Mouse (Mus musculus): ENCODE results near the gene Os9. TPM values are rescaled to one million over a fixed set of nuclear protein-coding genes. Genes with fewer than 3 reads are reported as not detected.
A peak's percentile ranks its signal among the peaks of the same experiment; 100 is the strongest.
"Not testable (repeated sequence)": the region's sequence is repeated elsewhere in the genome, so short reads cannot be mapped to it uniquely, and the experiment has no call there.

The Os9 gene
- total RNA-seq, 2 experiments from 2014 or later = 42.3 to 170 TPM

DNA sequence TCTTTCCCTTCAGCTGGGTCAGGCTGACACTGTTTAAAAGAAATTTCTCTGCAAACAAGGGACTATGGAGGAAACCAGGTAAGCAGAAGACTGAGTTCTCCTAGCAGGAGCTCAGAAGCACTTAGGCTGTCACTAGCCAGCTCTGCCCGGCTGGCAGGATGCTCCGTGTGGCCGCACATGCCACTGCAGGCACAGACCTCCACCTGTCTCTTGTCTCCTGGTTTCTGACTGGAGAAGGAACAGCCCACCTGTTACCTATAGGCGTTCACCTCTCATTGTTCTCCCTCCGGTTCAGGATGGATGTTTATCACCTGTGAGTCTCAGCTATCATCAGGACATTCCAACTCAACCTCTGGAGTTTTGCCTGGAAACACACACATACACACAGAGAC is 37.0 kb downstream of the Os9 start:
- no peak for ATAC-seq (ENCODE audit: poor library complexity, severe bottlenecking)

DNA sequence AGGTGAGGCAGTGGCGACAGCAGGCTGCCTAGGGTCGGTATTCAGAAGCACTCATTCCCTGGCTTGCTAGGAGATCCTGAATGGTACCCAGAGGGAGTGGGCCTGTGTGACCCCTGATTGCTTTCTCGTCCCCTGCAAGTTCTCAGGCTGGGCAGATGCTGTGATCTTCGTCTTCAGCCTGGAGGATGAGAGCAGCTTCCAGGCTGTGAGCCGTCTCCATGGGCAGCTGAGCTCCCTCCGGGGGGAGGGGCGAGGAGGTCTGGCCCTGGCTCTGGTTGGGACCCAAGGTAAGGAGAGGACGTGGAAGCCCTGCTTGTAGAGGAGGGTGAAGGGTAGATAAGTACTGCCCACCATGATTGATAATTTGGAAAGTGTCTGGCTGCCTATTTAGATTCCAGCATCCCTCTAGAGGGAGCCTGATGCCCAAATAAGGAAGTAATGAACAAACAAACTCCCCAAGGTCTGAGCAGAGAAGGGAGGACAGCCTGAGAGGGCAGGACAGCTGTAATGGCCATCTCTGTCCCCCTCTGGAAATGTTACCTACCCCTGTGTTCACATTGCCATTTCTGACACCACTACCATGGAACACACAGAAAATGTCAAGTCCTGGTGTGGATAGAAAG is 37.5 kb downstream of the Os9 start:
- ATAC-seq (ENCODE audit: poor library complexity, severe bottlenecking) = 0 out of 2 replicates have a peak, but pooled peaks have one; percentile 15

DNA sequence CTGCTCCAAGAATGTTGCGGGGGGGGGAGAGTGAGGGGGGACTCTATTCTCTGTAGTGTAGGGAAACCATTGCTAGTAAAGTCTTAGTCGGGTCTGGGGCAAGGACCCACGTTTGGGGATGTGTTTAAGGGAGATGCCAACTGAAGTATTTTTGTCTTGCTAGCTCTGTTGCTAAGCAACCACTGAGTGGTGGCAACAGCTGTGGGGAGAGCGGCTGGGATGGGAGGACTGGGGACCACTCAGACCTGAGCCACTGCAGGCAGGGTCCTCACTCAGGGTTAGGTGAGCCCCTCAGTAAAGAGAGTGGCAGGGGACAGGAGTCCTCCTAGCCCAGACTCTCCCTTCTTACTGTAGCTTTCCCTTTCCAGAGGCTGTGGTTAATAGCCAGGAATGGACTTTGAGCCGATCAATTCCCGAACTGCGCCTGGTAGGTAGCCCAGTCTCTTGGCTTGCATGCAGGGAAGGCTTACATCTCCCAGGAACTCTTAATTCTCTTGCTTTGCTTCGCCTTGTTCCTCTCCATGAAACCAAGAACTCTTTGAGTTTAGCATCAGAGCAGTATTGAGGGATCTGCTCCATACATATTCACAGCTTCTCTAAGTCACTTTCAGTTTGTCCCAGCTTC is 38.8 kb downstream of the Os9 start:
- no peak for ATAC-seq (ENCODE audit: poor library complexity, severe bottlenecking)

DNA sequence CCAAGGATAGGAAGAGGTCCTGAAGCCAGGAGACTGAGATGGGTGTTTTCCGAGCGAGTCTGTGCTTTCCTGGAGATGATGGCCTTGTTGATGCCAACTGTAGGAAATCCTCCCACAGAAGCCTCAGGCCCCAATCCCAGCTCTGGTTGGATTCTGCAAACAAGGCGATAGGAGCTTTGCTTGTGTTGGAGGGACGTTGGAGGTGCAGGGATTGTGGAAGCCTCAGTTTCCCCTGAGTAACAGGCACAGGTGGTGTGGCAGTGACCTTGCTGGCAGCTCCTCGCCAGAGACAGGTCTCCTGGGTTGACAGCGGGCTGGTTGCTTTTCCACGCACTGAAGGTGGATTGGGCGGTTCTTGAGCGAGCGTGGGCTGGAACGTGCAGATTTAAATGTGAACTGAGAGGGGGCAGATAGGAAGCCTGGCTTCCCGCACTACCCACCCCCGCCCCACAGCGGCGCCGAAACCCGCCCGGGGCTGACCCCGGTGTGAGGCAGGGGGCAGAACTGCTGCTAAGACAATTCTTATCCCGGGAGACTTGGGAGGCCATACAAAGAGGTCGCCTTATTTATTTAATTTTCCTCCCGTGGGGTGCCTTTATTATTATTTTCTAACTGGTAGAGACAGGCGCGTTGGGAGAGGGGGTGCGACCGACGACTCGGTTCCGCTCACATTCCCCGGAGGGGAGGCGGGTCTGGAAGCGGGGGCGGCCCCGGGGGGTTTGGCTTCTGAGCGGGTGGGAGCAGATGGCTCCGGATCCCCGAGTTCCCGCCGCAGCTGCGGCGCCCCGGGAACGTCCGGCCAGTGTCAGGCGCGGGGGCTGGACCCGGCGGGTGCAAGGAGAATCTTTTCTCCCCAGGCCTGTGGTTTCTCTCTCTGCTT is 39.8 kb downstream of the Os9 start:
- ATAC-seq (ENCODE audit: poor library complexity, severe bottlenecking) = no peak

DNA sequence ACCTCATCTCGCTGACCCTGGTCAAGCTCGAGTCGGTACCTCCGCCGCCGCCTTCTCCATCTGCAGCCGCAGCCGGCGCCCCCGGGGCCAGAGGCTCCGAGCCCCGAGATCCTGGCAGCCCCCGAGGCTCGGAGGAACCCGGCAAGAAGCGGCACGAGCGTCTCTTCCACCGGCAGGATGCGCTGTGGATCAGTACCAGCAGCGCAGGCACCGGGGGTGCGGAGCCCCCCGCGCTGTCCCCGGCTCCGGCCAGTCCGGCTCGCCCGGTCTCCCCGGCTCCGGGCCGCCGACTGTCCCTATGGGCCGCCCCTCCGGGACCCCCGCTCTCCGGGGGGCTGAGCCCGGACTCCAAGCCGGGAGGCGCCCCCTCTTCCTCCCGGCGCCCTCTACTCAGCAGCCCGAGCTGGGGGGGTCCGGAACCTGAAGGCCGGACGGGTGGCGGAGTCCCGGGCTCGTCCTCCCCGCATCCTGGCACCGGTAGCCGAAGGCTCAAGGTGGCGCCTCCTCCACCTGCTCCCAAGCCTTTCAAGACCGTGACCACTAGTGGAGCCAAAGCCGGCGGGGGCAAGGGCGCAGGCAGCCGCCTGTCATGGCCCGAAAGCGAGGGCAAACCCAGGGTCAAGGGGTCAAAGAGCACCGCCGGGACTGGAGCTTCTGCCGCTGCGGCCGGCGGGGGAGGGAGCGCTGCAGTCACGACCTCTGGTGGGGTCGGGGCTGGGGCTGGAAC is 41.1 kb downstream of the Os9 start:
- no peak for ATAC-seq (ENCODE audit: poor library complexity, severe bottlenecking)

DNA sequence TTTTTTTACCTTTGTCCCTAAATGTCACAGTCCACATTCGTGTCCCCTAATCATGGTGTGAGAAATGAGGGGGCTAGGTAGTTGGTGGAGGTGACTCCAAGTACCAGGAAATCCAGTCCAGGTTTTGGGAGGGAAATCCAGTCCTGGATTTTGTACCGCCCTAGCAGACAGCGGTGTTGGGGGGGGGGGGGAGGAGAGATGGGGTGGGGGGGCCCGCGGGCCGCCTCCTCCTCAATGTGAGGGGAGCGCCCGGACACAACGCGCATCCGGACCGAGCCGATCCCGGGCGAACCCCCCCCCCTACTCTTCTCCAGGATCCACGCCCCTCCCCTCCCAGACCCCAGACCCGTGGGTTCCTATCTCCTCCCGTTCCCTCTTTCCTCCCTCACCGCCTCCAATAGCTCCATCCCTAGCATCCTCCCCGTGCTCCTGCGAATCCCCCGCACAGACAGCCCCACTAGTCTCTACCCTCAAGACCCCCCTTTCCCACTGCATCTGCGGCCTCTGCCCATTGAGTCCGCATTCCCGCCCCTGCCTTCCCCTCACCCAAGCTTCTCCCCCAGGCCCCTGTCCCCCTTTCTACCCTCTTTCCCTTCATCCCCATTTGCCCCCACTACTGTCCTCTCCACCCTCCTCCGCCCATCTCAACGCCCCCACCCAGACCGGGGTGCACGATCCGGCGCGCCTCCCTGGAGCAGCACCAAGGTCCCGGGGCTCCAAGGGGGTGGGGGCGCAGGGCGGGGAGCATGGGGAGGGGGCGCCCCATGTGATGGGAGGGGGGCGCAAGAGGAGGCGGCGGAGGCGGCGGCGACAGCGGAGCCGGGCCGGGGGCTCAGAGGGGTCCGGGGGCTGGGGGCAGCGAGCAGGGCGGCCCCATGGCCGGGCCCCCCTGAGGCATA is 42.0 kb downstream of the Os9 start:
- ATAC-seq (ENCODE audit: poor library complexity, severe bottlenecking) = no peak

DNA sequence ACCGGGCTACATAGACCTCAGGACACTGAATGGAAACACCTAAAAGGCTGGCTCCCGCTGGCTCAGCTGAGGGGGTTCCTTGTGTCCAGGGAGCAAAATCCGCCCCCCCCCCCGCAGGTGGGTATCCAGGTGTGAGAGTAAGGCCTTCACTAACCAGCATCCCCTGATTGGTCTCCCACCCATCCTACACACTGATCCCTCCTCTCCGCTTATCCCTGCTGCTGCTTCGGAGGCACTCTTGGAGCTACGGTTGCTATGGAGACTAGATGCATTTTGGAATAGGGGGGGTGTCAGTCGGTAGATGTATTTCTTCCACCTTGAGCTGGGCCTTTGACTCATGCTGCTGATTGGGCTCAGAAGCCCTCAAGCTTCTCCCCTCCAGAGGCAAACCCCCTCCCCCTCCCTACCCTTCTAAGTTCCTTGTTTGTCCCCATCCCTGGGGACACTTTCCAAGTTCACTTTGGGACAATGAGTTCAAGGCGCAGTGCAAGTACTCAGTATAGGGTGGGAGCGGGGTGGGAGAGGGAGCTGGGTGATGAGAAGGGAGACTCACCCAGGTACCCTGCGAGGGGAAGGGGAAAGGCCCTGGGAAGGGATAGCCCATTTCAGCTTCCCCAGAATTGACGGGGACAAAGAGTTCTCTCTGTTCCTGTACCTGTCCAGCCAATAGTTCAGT is 42.8 kb downstream of the Os9 start:
- no peak for ATAC-seq (ENCODE audit: poor library complexity, severe bottlenecking)

DNA sequence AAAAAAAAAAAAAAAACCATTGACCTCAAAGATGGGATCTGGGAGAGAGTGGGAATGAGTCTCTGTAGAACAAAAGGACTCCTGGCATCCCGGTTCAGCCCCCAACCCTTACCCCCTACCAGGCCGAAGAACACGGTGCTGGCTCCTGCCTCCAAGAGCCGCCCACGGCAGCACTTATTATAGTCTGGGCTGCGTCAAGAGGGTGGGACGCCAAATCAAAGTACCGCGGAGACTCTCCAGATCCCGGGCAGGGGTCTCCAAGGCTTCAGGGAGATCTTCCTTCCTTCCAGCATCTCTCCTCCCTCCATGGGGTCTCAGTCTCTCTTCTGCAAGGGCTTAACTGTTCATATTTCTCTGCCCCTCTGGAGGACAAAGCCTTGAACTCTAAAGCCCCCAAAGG is 43.4 kb downstream of the Os9 start:
- no peak for ATAC-seq (ENCODE audit: poor library complexity, severe bottlenecking)

DNA sequence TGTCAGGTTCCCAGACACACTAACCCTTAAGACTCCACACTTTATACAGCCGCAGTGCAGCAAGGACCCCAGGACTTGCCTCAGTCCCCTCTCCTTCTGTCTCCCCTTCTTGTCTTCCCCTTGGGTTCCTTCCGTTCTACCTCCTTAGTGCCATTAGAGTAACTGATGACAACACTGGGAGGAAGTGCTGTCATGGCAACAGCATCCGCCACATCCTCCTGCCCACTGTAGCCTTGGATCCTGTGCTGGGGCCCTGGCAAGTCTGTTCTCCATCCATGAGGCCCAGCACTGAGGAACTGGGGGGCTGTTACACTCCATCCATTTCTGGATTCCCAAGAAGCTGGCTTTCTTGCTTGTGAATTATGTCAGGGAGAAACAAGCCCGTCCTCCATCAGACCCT is 44.8 kb downstream of the Os9 start:
- ATAC-seq (ENCODE audit: poor library complexity, severe bottlenecking) = peak; percentile 84

DNA sequence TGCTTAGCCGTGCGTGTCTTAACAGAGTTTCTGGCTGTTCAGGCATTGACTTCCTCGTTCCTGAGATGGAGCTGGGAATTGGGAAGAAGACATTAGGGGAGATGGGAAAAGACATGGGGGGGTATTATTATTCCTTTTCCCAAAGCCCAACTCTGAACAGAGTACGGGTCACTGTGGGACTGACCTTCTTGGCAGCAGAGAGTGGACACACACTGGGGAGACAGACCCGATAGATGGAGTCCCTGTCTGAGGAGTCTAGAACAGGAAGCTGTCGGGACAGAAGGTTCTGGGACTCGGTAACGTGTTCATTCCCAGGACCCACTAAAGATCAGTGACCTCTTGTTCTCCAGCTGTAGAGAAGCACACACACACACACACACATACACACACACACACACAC is 45.3 kb downstream of the Os9 start:
- ATAC-seq (ENCODE audit: poor library complexity, severe bottlenecking) = peak; percentile 27

DNA sequence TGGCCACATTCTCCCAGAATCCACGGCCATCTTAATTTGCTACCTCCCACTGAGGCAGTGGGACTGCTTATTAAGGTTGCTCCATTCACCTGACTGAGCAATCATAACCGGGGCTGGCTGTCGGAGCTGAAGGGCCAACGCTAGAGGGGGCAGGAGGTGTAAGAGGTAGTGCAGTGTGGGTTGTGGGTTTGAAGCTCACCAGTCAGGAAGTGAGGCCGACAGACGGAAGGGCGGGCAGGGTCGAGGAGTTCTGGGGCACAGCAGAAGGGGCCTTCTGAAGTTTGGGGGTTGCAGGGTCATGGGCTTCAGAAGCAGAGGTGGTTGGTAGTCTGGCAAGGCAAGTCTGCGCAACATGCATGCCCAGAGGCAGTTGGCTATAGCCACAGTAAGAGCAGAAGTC is 45.9 kb downstream of the Os9 start, which contains the start of gene Agap2:
TSS of gene Agap2 (plus strand) at position 205 of the 400 bp plus-strand sequence.
- ATAC-seq (ENCODE audit: poor library complexity, severe bottlenecking) = peak; percentile 85

DNA sequence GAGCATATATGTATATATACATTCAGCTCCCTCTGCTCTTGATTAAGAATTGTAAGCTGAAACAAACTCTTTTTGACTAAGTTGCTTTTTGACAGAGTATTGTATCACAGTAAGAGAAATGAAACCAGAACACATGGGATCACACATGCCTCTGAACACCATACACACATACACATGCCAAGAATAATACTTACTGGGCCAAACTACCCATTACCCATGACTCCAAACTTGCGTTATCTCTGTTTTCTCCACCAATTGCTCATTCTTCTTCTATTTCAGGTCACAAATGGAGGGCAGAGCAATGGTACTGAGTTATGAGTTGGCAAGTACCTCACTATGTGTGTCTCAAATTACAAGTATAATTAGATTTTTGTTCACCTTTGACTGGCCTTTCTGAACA is 47.0 kb downstream of the Os9 start:
- ATAC-seq (ENCODE audit: poor library complexity, severe bottlenecking) = no peak

DNA sequence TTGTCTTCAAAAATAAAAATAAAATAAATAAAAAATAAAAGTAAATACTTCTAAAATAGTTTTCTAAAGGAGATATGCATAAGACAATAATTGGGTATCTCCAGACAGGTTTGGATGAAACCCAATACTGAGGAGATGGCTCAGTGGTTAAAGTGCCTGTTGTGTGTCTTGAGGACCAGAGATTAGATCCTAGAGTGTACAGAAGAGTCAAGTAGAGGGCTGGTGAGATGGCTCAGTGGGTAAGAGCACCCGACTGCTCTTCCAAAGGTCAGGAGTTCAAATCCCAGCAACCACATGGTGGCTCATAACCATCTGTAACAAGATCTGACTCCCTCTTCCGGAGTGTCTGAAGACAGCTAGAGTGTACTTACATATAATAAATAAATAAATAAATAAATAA is 48.0 kb downstream of the Os9 start:
- ATAC-seq (ENCODE audit: poor library complexity, severe bottlenecking) = not testable (repeated sequence)

DNA sequence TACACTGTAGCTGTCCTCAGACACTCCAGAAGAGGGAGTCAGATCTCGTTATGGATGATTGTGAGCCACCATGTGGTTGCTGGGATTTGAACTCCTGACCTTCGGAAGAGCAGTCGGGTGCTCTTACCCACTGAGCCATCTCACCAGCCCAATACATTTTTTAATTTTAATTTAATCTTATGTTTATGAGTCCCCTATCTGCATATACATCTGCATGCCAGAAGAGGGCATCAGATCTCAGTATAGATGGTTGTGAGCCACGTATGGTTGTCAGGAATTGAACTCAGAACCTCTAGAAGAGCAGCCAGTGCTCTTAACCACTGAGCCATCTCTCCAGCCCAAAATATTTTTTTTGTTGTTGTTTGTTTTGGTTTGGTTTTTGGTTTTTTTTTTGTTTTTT is 48.7 kb downstream of the Os9 start:
- not testable (repeated sequence) for ATAC-seq (ENCODE audit: poor library complexity, severe bottlenecking)

DNA sequence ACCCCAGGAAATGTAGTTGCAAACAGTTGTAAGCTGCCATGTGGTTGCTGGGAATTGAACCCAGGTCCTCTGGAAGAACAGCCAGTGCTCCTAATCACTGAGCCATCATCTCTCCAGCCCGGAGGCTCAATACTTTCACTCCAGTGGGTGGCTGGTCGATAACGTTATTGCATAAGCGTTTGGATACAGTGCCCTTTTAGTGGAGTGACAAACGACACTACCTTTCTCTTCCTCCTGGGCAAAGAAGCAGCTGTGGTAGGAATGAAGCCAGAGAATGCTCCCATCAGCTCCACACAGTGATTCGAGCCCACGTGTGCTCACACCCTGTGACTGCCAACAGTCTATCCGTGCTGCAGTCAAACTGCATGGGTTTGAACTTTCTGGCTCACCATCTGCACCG is 49.7 kb downstream of the Os9 start:
- no peak for ATAC-seq (ENCODE audit: poor library complexity, severe bottlenecking)

DNA sequence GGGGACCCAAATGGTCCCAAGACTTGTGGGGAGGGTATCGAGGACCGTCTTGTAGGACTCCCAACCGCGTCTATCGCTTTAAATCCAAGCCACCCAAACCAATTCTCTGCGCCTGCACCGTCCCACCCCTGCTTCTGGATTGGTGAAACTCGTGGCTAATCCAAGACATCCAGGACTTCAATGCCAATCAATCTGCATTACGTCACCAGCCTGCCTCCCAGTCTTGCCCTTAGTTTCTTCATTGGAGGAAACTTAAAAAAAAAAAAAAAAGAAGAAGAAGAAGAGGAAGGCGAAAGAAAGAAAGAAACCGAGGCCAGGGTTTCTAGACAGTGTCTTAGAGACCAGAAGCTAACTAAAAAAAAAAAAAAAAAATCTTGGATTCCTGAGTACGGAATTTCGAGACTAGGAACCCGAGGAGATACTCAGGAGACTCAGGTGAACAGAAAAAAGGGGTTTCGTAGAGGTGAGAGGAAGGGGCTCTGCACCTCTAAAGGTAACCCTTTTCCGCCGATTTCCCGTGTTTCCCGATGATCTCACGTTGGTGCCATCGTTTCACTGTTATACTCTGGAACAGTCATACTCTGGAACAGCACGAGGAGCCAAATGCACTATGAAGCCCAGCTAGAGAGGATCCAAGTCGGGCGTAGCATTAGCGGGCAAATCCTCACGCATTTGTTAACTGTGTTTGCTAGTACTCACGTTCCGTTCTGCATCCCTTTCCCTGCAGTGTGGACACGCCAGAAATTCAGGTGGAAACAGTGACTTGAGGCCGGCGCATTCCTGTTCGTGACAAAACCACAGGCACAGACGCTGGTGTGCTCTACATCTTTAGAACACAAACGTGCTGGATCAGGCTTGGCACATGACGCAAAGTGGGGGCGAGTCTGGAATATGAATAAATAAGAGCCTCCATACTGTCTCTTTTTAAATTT is 50.5 kb downstream of the Os9 start, which contains the start of gene Tspan31:
TSS of gene Tspan31 (minus strand) at position 75 of the 932 bp plus-strand sequence.
- peak; percentile 77 for ATAC-seq (ENCODE audit: poor library complexity, severe bottlenecking)

DNA sequence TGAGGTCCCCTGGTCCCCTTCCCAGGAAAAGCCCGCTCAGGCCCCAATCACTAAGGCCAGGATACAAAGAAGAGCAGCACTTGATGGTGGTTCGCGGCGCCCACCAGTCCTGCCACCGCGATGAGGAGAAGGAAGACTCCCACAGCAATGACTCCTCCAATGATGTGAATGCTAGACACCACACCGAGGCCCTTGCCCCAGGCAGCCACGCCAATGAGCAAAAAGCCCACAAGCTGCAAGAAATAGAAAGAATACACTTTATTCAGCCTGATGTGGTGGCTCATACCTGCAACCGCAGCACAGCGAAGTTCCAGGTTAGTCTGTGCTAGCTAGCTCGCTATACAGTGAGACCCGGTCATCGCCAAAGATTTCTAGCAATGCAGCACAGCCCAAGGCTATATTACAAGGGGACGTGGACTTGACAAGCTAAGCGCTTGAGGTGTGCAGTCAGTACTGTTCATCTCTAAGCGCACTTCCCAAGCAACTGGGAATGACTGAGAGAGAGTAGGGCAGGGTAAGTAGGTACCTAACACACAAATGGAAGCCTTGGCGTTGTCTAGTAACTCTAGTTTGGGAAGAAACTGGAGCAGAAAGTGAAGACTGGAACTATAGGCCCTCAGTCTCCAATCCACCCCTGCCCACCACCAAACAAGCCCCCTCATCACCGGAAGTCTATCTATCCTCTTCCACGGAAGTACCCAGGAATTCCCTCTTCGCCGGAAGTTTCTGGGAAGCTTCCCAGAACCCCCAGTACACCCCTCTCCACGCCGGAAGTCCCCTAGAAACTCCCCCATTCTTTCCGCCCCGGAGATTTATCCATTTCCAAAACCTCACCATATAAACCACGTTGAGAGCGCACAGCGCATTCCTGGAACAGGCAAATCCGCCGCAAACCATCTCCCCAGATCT is 51.4 kb downstream of the Os9 start:
- 0 out of 2 replicates have a peak, but pooled peaks have one; percentile 9 for ATAC-seq (ENCODE audit: poor library complexity, severe bottlenecking)

All from megakaryocyte, adult 5-6 weeks (primary cell).